Mouse (Mus musculus) forebrain, embryonic 11.5 days (tissue): ENCODE results near the gene Rgs14. TPM values are rescaled to one million over a fixed set of nuclear protein-coding genes. Genes with fewer than 3 reads are reported as not detected.

Source experiments
- ATAC-seq: fragments of 200-750 bp; cut with Nextera tagmentation; replicated peaks from 2 replicates; pipeline ENCODE4 v1.8.0; 2017; ENCODE audit warnings: moderate TSS enrichment; ENCODE audit not compliant: low FRiP score
- DNase-seq: peaks from one replicate; pipeline ENCODE4 v3.0.0-alpha.2; 2017; ENCODE audit warnings: low spot score
- H3K27ac ChIP-seq: fragments of 300-500 bp; sonication (generic); 2 replicates; pipeline ENCODE4 v1.5.1; 2014; ENCODE audit warnings: low read depth, low read length
- H3K27me3 ChIP-seq: fragments of 300-500 bp; sonication (generic); 2 replicates; pipeline ENCODE4 v1.6.1; 2014; ENCODE audit warnings: mild to moderate bottlenecking, low read length, mixed read lengths; ENCODE audit not compliant: control insufficient read depth, insufficient read depth
- H3K36me3 ChIP-seq: fragments of 300-500 bp; sonication (generic); 2 replicates; pipeline ENCODE4 v1.6.1; 2014; ENCODE audit warnings: mild to moderate bottlenecking, low read length, moderate library complexity, mixed read lengths; ENCODE audit not compliant: control insufficient read depth, insufficient read depth
- H3K4me1 ChIP-seq: fragments of 300-500 bp; sonication (generic); replicated peaks from 2 replicates; pipeline ENCODE4 v1.6.1; 2014; ENCODE audit warnings: low read length, mixed read lengths; ENCODE audit not compliant: control insufficient read depth, insufficient read depth
- H3K4me2 ChIP-seq: fragments of 300-500 bp; sonication (generic); 2 replicates; pipeline ENCODE4 v1.6.1; 2014; ENCODE audit warnings: low read depth, mild to moderate bottlenecking, low read length, moderate library complexity, mixed read lengths; ENCODE audit not compliant: severe bottlenecking
- H3K4me3 ChIP-seq: fragments of 300-500 bp; sonication (generic); 2 replicates; pipeline ENCODE4 v1.5.1; 2014; ENCODE audit warnings: low read depth, low read length
- H3K9ac ChIP-seq: fragments of 300-500 bp; sonication (generic); 2 replicates; pipeline ENCODE4 v1.6.1; 2014; ENCODE audit warnings: low read length
- H3K9me3 ChIP-seq: fragments of 300-500 bp; sonication (generic); 2 replicates; pipeline ENCODE4 v1.6.1; 2016; ENCODE audit warnings: low read length, mixed read lengths; ENCODE audit not compliant: control insufficient read depth
- WGBS: fragments of 180-500 bp; shearing (Covaris S2); extraction: QIAGEN DNeasy Blood & Tissue Kit; methylation state at CpG from one replicate; pipeline ENCODE4 v1.1.7; 2014; 5-methylcytosine and 5-hydroxymethylcytosine counted together
- polyA plus RNA-seq: library from polyadenylated mRNA; unstranded; fragments of >200 nt; fragmentation: Nextera tagmentation; extraction: Ambion mirVana; gene quantifications from 2 replicates; pipeline ENCODE4 v1.2.1, GENCODE M21; 2014

Rgs14 gene
- polyA plus RNA-seq, 1 experiment from 2014 or later: 0.33 TPM

DNA sequence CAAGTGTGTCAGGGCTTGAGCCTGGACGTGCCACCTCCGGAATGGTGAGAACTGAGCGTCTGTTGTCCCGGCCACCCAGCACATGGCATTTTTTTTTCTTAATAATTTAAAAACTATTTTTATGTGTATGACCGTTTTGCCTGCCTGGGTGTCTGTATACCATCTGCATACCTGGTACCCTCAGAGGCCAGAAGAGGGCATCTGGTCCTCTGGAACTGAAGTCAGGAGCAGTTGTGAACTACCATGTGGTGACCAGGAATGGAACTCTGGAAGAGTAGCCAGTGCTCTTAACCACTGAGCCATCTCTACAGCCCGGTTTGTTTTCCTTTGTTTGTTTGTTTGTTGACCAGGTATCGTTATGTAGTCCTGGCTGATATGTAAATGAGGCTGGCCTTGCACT is 1.1 kb upstream of the Rgs14 start:
- Histone ChIP-seq H3K27me3 (no peaks in the 10 kb centered on the region), H3K27ac (no peak overlapping the region), H3K4me2 (no peak overlapping the region), H3K9me3 (no peaks in the 10 kb centered on the region), H3K36me3 (no peaks in the 10 kb centered on the region), H3K9ac (no peak overlapping the region), H3K4me1 (no peaks in the 10 kb centered on the region), H3K4me3 (no peak overlapping the region)
- ATAC-seq: no peak
- 80% methylated on average over 7 of the region's 7 CpGs for WGBS
- DNase-seq: no peak

DNA sequence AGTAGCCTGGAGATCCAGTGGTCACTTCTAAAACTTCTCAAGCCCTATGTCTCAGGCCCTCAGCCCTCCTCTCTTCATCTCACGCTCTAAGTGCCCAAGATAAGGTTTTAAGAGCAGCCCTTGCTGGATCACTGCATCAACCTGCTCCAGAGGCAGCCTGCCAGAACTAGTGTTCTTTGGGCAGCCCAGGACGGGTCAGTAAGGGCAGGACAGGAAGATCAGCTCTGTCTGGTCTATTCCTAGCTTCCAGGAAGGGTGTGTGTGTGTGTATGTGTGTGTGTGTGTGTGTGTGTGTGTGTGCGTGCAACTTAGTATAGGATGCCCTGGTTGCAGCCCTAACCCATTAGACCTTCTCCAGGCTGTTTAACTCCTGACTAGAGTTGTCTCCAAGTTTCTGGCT is 702 bp downstream of the Rgs14 start:
- Histone ChIP-seq H3K36me3 (no peaks in the 10 kb centered on the region), H3K4me2 (no peak overlapping the region), H3K9ac (no peak overlapping the region), H3K9me3 (no peaks in the 10 kb centered on the region), H3K4me1 (no peaks in the 10 kb centered on the region), H3K4me3 (no peak overlapping the region), H3K27ac (no peak overlapping the region), H3K27me3 (no peaks in the 10 kb centered on the region)
- 72% methylated on average over 3 of the region's 3 CpGs for WGBS
- no peak for DNase-seq
- ATAC-seq: no peak

- Histone ChIP-seq H3K9ac (no peak overlapping the region), H3K27ac (no peak overlapping the region), H3K4me2 (no peak overlapping the region), H3K9me3 (no peaks in the 10 kb centered on the region), H3K36me3 (no peaks in the 10 kb centered on the region), H3K4me1 (no peaks in the 10 kb centered on the region), H3K4me3 (no peak overlapping the region), H3K27me3 (no peaks in the 10 kb centered on the region)
- DNase-seq (no peak), ATAC-seq (no peak)
- WGBS: 74% methylated on average over 8 of the region's 8 CpGs
Measured at GRCm38 (mm10) chr13:55371007-55371681, 1.6 kb downstream of the Rgs14 start.

- H3K36me3 ChIP-seq: no peaks in the 10 kb centered on the region
- H3K9me3 ChIP-seq: no peaks in the 10 kb centered on the region
- H3K27me3 ChIP-seq: no peaks in the 10 kb centered on the region
- no peak overlapping the region for H3K9ac ChIP-seq
- no peak overlapping the region for H3K27ac ChIP-seq
- 71% methylated on average over 5 of the region's 5 CpGs for WGBS
- DNase-seq (no peak), ATAC-seq (no peak)
- H3K4me1 ChIP-seq: no peaks in the 10 kb centered on the region
- H3K4me3 ChIP-seq: no peak overlapping the region
- no peak overlapping the region for H3K4me2 ChIP-seq
Measured at GRCm38 (mm10) chr13:55371740-55372139, 2.2 kb downstream of the Rgs14 start.

DNA sequence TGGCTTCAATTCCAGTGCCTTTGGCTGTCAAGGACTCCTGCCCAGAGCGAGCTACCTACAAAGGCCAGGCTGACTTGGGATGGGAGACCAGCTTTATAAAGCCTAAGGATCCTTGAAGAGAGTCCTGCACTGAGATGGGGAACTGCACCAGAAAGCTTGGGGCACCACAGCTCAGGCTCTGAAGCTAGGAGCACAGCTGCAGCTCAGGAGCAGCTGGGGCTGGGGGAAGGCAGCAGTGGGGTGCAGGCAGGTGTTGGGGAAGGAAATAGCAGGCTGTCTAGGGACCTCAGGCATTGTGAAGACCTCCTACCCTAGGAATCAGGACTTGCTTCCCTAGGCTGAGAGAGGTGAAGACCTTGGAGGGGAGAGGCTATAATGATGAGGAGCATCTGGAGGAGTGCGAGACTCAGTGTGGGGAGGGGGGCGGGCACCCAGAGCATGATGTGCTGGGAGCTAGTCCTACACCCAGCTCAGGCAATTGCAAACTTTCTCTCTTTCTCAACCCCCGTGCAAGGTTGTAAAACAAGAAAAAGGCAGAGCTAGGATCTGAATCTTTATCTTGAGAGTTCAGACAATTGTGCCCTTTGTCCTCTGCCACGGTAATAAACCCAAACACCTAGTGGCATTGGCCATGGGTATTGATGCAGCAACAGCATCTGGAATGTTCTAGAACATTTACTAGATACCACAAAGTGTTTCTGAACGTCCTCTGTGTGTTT is 4.8 kb downstream of the Rgs14 start:
- Histone ChIP-seq H3K27me3 (peaks cover 19% of the 10 kb centered on the region), H3K4me3 (no peak overlapping the region), H3K27ac (no peak overlapping the region), H3K4me1 (no peaks in the 10 kb centered on the region), H3K9me3 (no peaks in the 10 kb centered on the region), H3K9ac (no peak overlapping the region), H3K4me2 (no peak overlapping the region), H3K36me3 (no peaks in the 10 kb centered on the region)
- 78% methylated on average over 6 of the region's 6 CpGs for WGBS
- ATAC-seq: no peak
- DNase-seq: no peak

DNA sequence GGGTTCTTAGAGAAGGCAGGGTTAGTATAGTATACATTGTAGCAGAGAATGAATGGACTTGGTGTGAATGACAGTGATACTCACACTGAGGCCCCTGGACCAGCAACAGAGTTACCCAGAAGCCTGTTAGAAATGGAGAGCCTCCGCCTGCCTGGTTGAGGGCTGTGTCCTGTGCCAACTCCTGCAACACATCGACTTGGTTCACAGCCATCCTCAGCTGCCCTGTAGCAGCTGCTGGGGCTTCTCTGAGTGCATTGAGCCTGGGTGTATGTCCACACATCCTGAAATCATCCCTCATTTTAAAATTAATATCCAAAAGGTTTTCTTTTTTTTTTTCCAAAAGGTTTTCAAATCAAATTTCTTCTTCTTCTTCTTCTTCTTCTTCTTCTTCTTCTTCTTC is 6.3 kb downstream of the Rgs14 start:
- DNase-seq: no peak
- no peaks in the 10 kb centered on the region for H3K4me1 ChIP-seq
- no peak for ATAC-seq
- peaks cover 32% of the 10 kb centered on the region for H3K27me3 ChIP-seq
- no peak overlapping the region for H3K9ac ChIP-seq
- no peak overlapping the region for H3K27ac ChIP-seq
- no peak overlapping the region for H3K4me2 ChIP-seq
- H3K4me3 ChIP-seq: no peak overlapping the region
- WGBS: 68% methylated on average over 2 of the region's 2 CpGs
- no peaks in the 10 kb centered on the region for H3K36me3 ChIP-seq
- no peaks in the 10 kb centered on the region for H3K9me3 ChIP-seq

GRCm38 (mm10) chr13:55378907-55379580 is 9.5 kb downstream of the Rgs14 start:
- no peaks in the 10 kb centered on the region for H3K36me3 ChIP-seq
- no peak overlapping the region for H3K9ac ChIP-seq
- no peak overlapping the region for H3K27ac ChIP-seq
- H3K27me3 ChIP-seq: peaks cover 36% of the 10 kb centered on the region
- H3K9me3 ChIP-seq: no peaks in the 10 kb centered on the region
- H3K4me3 ChIP-seq: no peak overlapping the region
- no peak overlapping the region for H3K4me2 ChIP-seq
- ATAC-seq (no peak), DNase-seq (peak; percentile 61)
- H3K4me1 ChIP-seq: no peaks in the 10 kb centered on the region
- WGBS: 3% methylated on average over 31 of the region's 32 CpGs

DNA sequence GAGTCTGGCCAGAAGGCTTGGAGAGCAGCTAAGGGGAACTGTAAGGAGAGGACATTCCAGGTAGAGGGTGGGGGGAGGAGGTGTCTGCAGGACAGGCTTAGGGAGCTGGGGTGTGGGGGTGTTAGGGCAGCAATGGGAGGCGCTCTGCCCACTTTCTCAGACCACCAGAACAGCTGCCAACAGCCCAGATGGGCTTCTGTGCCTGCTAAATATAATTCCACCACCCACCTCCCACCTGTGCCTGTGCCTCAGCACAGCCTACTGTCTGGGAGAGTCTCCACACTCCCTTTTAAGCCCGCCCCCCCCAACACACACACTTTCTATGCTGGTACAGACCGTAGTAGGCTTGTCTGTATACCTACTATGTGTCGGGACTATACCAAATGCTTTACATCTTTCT is 12.3 kb downstream of the Rgs14 start:
- no peak overlapping the region for H3K9ac ChIP-seq
- no peak overlapping the region for H3K4me2 ChIP-seq
- DNase-seq (no peak), ATAC-seq (no peak)
- H3K4me3 ChIP-seq: no peak overlapping the region
- 82% methylated on average over 4 of the region's 4 CpGs for WGBS
- H3K36me3 ChIP-seq: no peaks in the 10 kb centered on the region
- no peaks in the 10 kb centered on the region for H3K9me3 ChIP-seq
- H3K4me1 ChIP-seq: no peaks in the 10 kb centered on the region
- H3K27ac ChIP-seq: no peak overlapping the region
- H3K27me3 ChIP-seq: peaks cover 36% of the 10 kb centered on the region
